Mouse (Mus musculus) liver, embryonic 15.5 days (tissue): ENCODE results near the gene Prkce. TPM values are rescaled to one million over a fixed set of nuclear protein-coding genes. Genes with fewer than 3 reads are reported as not detected.

Experiments used
- ATAC-seq: fragments of 200-750 bp; cut with Nextera tagmentation; 2 replicates; pipeline ENCODE4 v1.8.0; 2017; ENCODE audit warnings: moderate number of reproducible peaks, mild to moderate bottlenecking, moderate library complexity; ENCODE audit not compliant: insufficient read depth
- H3K27ac ChIP-seq: fragments of 300-500 bp; sonication (generic); replicated peaks from 2 replicates; pipeline ENCODE4 v1.5.1; 2015; ENCODE audit warnings: mild to moderate bottlenecking, inconsistent platforms
- H3K27me3 ChIP-seq: fragments of 300-500 bp; sonication (generic); 2 replicates; pipeline ENCODE4 v1.6.1; 2015; ENCODE audit warnings: mild to moderate bottlenecking, inconsistent platforms
- H3K36me3 ChIP-seq: fragments of 300-500 bp; sonication (generic); replicated peaks from 2 replicates; pipeline ENCODE4 v1.6.1; 2015; ENCODE audit warnings: moderate library complexity, mild to moderate bottlenecking, inconsistent platforms
- H3K4me1 ChIP-seq: fragments of 300-500 bp; sonication (generic); replicated peaks from 2 replicates; pipeline ENCODE4 v1.6.1; 2015; ENCODE audit warnings: inconsistent platforms
- H3K4me2 ChIP-seq: fragments of 300-500 bp; sonication (generic); 2 replicates; pipeline ENCODE4 v1.6.1; 2015; ENCODE audit warnings: moderate library complexity, mild to moderate bottlenecking, inconsistent platforms
- H3K4me3 ChIP-seq: fragments of 300-500 bp; sonication (generic); replicated peaks from 2 replicates; pipeline ENCODE4 v1.5.1; 2015; ENCODE audit warnings: mild to moderate bottlenecking, inconsistent platforms
- H3K9ac ChIP-seq: fragments of 300-500 bp; sonication (generic); 2 replicates; pipeline ENCODE4 v1.6.1; 2015; ENCODE audit warnings: moderate library complexity, mild to moderate bottlenecking, inconsistent platforms
- H3K9me3 ChIP-seq: fragments of 300-500 bp; sonication (generic); replicated peaks from 2 replicates; pipeline ENCODE4 v1.6.1; 2016; ENCODE audit warnings: inconsistent platforms
- WGBS: fragments of 180-500 bp; shearing (Covaris S2); methylation state at CpG from one replicate; pipeline ENCODE4 v1.1.7; 2015; ENCODE audit warnings: mixed read lengths; ENCODE audit not compliant: insufficient replicate concordance; 5-methylcytosine and 5-hydroxymethylcytosine counted together
- polyA plus RNA-seq: library from polyadenylated mRNA; unstranded; fragments of >200 nt; fragmentation: Nextera tagmentation; extraction: Ambion mirVana; gene quantifications from 2 replicates; pipeline ENCODE4 v1.2.1, GENCODE M21; 2015

The Prkce gene
- polyA plus RNA-seq, 1 experiment from 2014 or later = 0.79 TPM

- Histone ChIP-seq H3K4me3 (no peak overlapping the region), H3K4me2 (no peak overlapping the region), H3K9ac (no peak overlapping the region), H3K27ac (no peak overlapping the region), H3K36me3 (no peaks in the 10 kb centered on the region), H3K27me3 (no peaks in the 10 kb centered on the region), H3K9me3 (no peaks in the 10 kb centered on the region), H3K4me1 (0 out of 2 replicates have a peak, but pooled peaks cover 2% of the 10 kb centered on the region)
- 48% methylated on average over 8 of the region's 8 CpGs for WGBS
- ATAC-seq = no peak
Observed at GRCm38 (mm10) chr17:86277032-86277798, 109.6 kb downstream of the Prkce start.

- no peak overlapping the region for H3K4me3 ChIP-seq
- H3K9me3 ChIP-seq = no peaks in the 10 kb centered on the region
- ATAC-seq = no peak
- no peaks in the 10 kb centered on the region for H3K36me3 ChIP-seq
- H3K27ac ChIP-seq = no peak overlapping the region
- WGBS = 15% methylated on average over 5 of the region's 5 CpGs
- no peak overlapping the region for H3K4me2 ChIP-seq
- H3K4me1 ChIP-seq = 0 out of 2 replicates have a peak, but pooled peaks cover 2% of the 10 kb centered on the region
- no peaks in the 10 kb centered on the region for H3K27me3 ChIP-seq
- no peak overlapping the region for H3K9ac ChIP-seq
Observed at GRCm38 (mm10) chr17:86277999-86278526, 110.5 kb downstream of the Prkce start.

- WGBS = 43% methylated on average over 10 of the region's 10 CpGs
- H3K36me3 ChIP-seq = no peaks in the 10 kb centered on the region
- H3K4me3 ChIP-seq = no peak overlapping the region
- H3K4me2 ChIP-seq = no peak overlapping the region
- no peak overlapping the region for H3K9ac ChIP-seq
- no peaks in the 10 kb centered on the region for H3K27me3 ChIP-seq
- H3K4me1 ChIP-seq = 0 out of 2 replicates have a peak, but pooled peaks cover 7% of the 10 kb centered on the region
- no peak for ATAC-seq
- H3K9me3 ChIP-seq = no peaks in the 10 kb centered on the region
- no peak overlapping the region for H3K27ac ChIP-seq
Observed at GRCm38 (mm10) chr17:86279751-86280150, 112.2 kb downstream of the Prkce start.

GRCm38 (mm10) chr17:86283741-86284140, 116.2 kb downstream of the Prkce start:
- no peak for ATAC-seq

GRCm38 (mm10) chr17:86285058-86285457, 117.5 kb downstream of the Prkce start:
- ATAC-seq = no peak
- Histone ChIP-seq H3K27me3 (no peaks in the 10 kb centered on the region), H3K9me3 (no peaks in the 10 kb centered on the region), H3K4me1 (0 out of 2 replicates have a peak, but pooled peaks cover 5% of the 10 kb centered on the region), H3K4me2 (no peak overlapping the region), H3K27ac (no peak overlapping the region), H3K9ac (no peak overlapping the region), H3K4me3 (no peak overlapping the region), H3K36me3 (no peaks in the 10 kb centered on the region)
- WGBS = 77% methylated on average over 5 of the region's 5 CpGs

More at GRCm38 (mm10) chr17:86283741-86284140, 116.2 kb downstream of the Prkce start:
- no peaks in the 10 kb centered on the region for H3K9me3 ChIP-seq
- no peak overlapping the region for H3K9ac ChIP-seq
- H3K4me2 ChIP-seq = no peak overlapping the region
- H3K27ac ChIP-seq = no peak overlapping the region
- no peaks in the 10 kb centered on the region for H3K27me3 ChIP-seq
- H3K36me3 ChIP-seq = no peaks in the 10 kb centered on the region
- WGBS = 8% methylated on average over 5 of the region's 5 CpGs
- H3K4me1 ChIP-seq = 0 out of 2 replicates have a peak, but pooled peaks cover 5% of the 10 kb centered on the region
- no peak overlapping the region for H3K4me3 ChIP-seq

- Histone ChIP-seq H3K9ac (no peak overlapping the region), H3K9me3 (no peaks in the 10 kb centered on the region), H3K36me3 (no peaks in the 10 kb centered on the region), H3K27me3 (no peaks in the 10 kb centered on the region), H3K4me1 (0 out of 2 replicates have a peak, but pooled peaks cover 5% of the 10 kb centered on the region), H3K27ac (no peak overlapping the region), H3K4me2 (no peak overlapping the region), H3K4me3 (no peak overlapping the region)
- peak; percentile 49; the same call in 1 of the 2 replicates for ATAC-seq
- WGBS = 51% methylated on average over 7 of the region's 7 CpGs
Observed at GRCm38 (mm10) chr17:86286747-86287271, 119.2 kb downstream of the Prkce start.

- Histone ChIP-seq H3K36me3 (no peaks in the 10 kb centered on the region), H3K9ac (no peak overlapping the region), H3K27me3 (no peaks in the 10 kb centered on the region), H3K27ac (no peak overlapping the region), H3K4me2 (peak overlapping the region; percentile 50; the same call in 1 of the 2 replicates), H3K9me3 (no peaks in the 10 kb centered on the region), H3K4me3 (0 out of 2 replicates have a peak overlapping the region, but pooled peaks have one; percentile 32), H3K4me1 (peaks cover 8% of the 10 kb centered on the region)
- ATAC-seq = no peak
- 59% methylated on average over 6 of the region's 6 CpGs for WGBS
Observed at GRCm38 (mm10) chr17:86292711-86293110, 125.1 kb downstream of the Prkce start.

- Histone ChIP-seq H3K9me3 (no peaks in the 10 kb centered on the region), H3K27me3 (no peaks in the 10 kb centered on the region), H3K27ac (no peak overlapping the region), H3K36me3 (no peaks in the 10 kb centered on the region), H3K4me2 (peak overlapping the region; percentile 50), H3K4me3 (peak overlapping the region; percentile 32; the same call in 1 of the 2 replicates), H3K4me1 (peaks cover 8% of the 10 kb centered on the region), H3K9ac (no peak overlapping the region)
- ATAC-seq = peak; percentile 31; the same call in 1 of the 2 replicates
- WGBS = 15% methylated on average over 10 of the region's 10 CpGs
Observed at GRCm38 (mm10) chr17:86293247-86293744, 125.7 kb downstream of the Prkce start.

GRCm38 (mm10) chr17:86299576-86299975, 132.0 kb downstream of the Prkce start:
- no peaks in the 10 kb centered on the region for H3K9me3 ChIP-seq
- H3K9ac ChIP-seq = no peak overlapping the region
- ATAC-seq = no peak
- H3K27me3 ChIP-seq = no peaks in the 10 kb centered on the region
- H3K4me1 ChIP-seq = peaks cover 48% of the 10 kb centered on the region
- 63% methylated on average over 3 of the region's 3 CpGs for WGBS
- no peak overlapping the region for H3K27ac ChIP-seq
- H3K4me3 ChIP-seq = no peak overlapping the region
- H3K4me2 ChIP-seq = no peak overlapping the region
- H3K36me3 ChIP-seq = no peaks in the 10 kb centered on the region

- no peaks in the 10 kb centered on the region; the same call in 1 of the 2 replicates for H3K27me3 ChIP-seq
- H3K27ac ChIP-seq = peak overlapping the region; percentile 89
- WGBS = 17% methylated on average over 22 of the region's 22 CpGs
- peaks cover 51% of the 10 kb centered on the region for H3K4me1 ChIP-seq
- peak; percentile 87 for ATAC-seq
- no peaks in the 10 kb centered on the region for H3K9me3 ChIP-seq
- peak overlapping the region; percentile 55 for H3K4me3 ChIP-seq
- no peaks in the 10 kb centered on the region for H3K36me3 ChIP-seq
- H3K9ac ChIP-seq = peak overlapping the region; percentile 56
- H3K4me2 ChIP-seq = peak overlapping the region; percentile 81
Observed at GRCm38 (mm10) chr17:86300774-86301595, 133.4 kb downstream of the Prkce start.
